Mouse (Mus musculus) gastrocnemius, adult 18-20 months (tissue): Measurements from ENCODE around the gene 3100002H09Rik. TPM values are rescaled to one million over a fixed set of nuclear protein-coding genes. Genes with fewer than 3 reads are reported as not detected.

Experiments used
- DNase-seq: peaks from one replicate; pipeline ENCODE4 v3.0.0; 2021; ENCODE audit warnings: low spot score
- total RNA-seq, 2 experiments: library from RNA; stranded (reverse); gene quantifications; 2 replicates each; pipeline ENCODE4 v1.2.3; 2021

Gene 3100002H09Rik
- total RNA-seq, 2 experiments from 2014 or later, result not detected

GRCm38 (mm10) chr4:124615406-124615960 lies 4.9 kb upstream of the 3100002H09Rik start:
- DNase-seq, result no peak

GRCm38 (mm10) chr4:124614189-124614588 lies 3.6 kb upstream of the 3100002H09Rik start:
- DNase-seq, result no peak

- no peak for DNase-seq
Measured at GRCm38 (mm10) chr4:124611768-124612167, 1.2 kb upstream of the 3100002H09Rik start.

GRCm38 (mm10) chr4:124610066-124610465 lies 537 bp downstream of the 3100002H09Rik start:
- DNase-seq, result no peak

- no peak for DNase-seq
Measured at GRCm38 (mm10) chr4:124607166-124607565, 3.4 kb downstream of the 3100002H09Rik start.

GRCm38 (mm10) chr4:124606180-124606579 lies 4.4 kb downstream of the 3100002H09Rik start:
- DNase-seq, result no peak

GRCm38 (mm10) chr4:124605255-124605654 lies 5.3 kb downstream of the 3100002H09Rik start:
- no peak for DNase-seq

GRCm38 (mm10) chr4:124603712-124604111 lies 6.9 kb downstream of the 3100002H09Rik start:
- DNase-seq, result no peak

- DNase-seq, result no peak
Measured at GRCm38 (mm10) chr4:124595929-124596328, 14.7 kb downstream of the 3100002H09Rik start.

- DNase-seq, result no peak
Measured at GRCm38 (mm10) chr4:124594933-124595332, 15.7 kb downstream of the 3100002H09Rik start.

GRCm38 (mm10) chr4:124593691-124594090 lies 16.9 kb downstream of the 3100002H09Rik start:
- no peak for DNase-seq

- no peak for DNase-seq
Measured at GRCm38 (mm10) chr4:124593210-124593609, 17.4 kb downstream of the 3100002H09Rik start.

GRCm38 (mm10) chr4:124592241-124592640 lies 18.4 kb downstream of the 3100002H09Rik start:
- DNase-seq, result no peak

GRCm38 (mm10) chr4:124580695-124581094 lies 29.9 kb downstream of the 3100002H09Rik start:
- no peak for DNase-seq

- no peak for DNase-seq
Measured at GRCm38 (mm10) chr4:124575955-124576445, 34.6 kb downstream of the 3100002H09Rik start.

GRCm38 (mm10) chr4:124575269-124575954 lies 35.2 kb downstream of the 3100002H09Rik start:
- no peak for DNase-seq

- peak; percentile 13 for DNase-seq
Measured at GRCm38 (mm10) chr4:124573586-124573985, 37.0 kb downstream of the 3100002H09Rik start.

GRCm38 (mm10) chr4:124570977-124571376 lies 39.6 kb downstream of the 3100002H09Rik start:
- DNase-seq, result peak; percentile 80

GRCm38 (mm10) chr4:124569661-124570060 lies 40.9 kb downstream of the 3100002H09Rik start:
- DNase-seq, result no peak

GRCm38 (mm10) chr4:124563371-124563770 lies 47.2 kb downstream of the 3100002H09Rik start:
- DNase-seq, result no peak

GRCm38 (mm10) chr4:124562721-124563120 lies 47.9 kb downstream of the 3100002H09Rik start:
- no peak for DNase-seq
